Mouse (Mus musculus): ENCODE data around the gene Gm27021. TPM values are rescaled to one million over a fixed set of nuclear protein-coding genes. Genes with fewer than 3 reads are reported as not detected.

Gene Gm27021
- polyA plus RNA-seq (2017; shearing (Covaris generic)), result not detected

GRCm38 (mm10) chr8:120667561-120668373 is at the start of gene Gm27021, which contains the start of gene Cox4i1:
Gene Gm27021 (minus strand): TSS chr8:120668079.
Gene Cox4i1 (plus strand): TSS chr8:120668222.

GRCm38 (mm10) chr8:120668374-120668905 is 561 bp upstream of the Gm27021 start, which contains the start of gene Emc8:
Gene Emc8 (minus strand): TSS chr8:120668573.

GRCm38 (mm10) chr8:120647532-120647931 is 20.3 kb downstream of the Gm27021 start, which contains the start of gene 1190005I06Rik:
Gene 1190005I06Rik (minus strand): TSS chr8:120647632.

GRCm38 (mm10) chr8:120588908-120589771 is 78.7 kb downstream of the Gm27021 start, which contains the start of gene Gins2:
Gene Gins2 (minus strand): TSS chr8:120589304.

Other genes starting within 250 kb of the Gm27021 start
- gene Gins2, start 78.8 kb downstream of the Gm27021 start, polyA plus RNA-seq (2017; shearing (Covaris generic)), result 12.1 TPM
- gene 1190005I06Rik, start 20.4 kb downstream of the Gm27021 start, polyA plus RNA-seq (2017; shearing (Covaris generic)), result not detected
- gene Cox4i1, start 143 bp upstream of the Gm27021 start, polyA plus RNA-seq (2017; shearing (Covaris generic)), result 951 TPM
- gene Emc8, start 494 bp upstream of the Gm27021 start, polyA plus RNA-seq (2017; shearing (Covaris generic)), result 39.9 TPM
- 32.5 TPM for gene Irf8, start 68.3 kb upstream of the Gm27021 start, polyA plus RNA-seq (2017; shearing (Covaris generic))

All from CD4-positive, CD25-positive, alpha-beta regulatory T cell, adult 9 weeks (primary cell).